Mouse (Mus musculus) liver, embryonic 14.5 days (tissue): ENCODE data around the gene Gm9922.

ENCODE experiments used
- CTCF ChIP-seq: IDR thresholded peaks from 2 replicates; pipeline ENCODE4 v1.5.1; 2016; ENCODE audit warnings: antibody characterized with exemption, low read depth, control low read depth
- EP300 ChIP-seq: IDR thresholded peaks from 2 replicates; pipeline ENCODE4 v1.6.1; 2016; ENCODE audit warnings: antibody characterized with exemption, low read depth

- TF ChIP-seq CTCF (no peak), EP300 (no peak)
Observed at GRCm38 (mm10) chr14:101755425-101755824, 25.8 kb upstream of the Gm9922 start.
